Mouse (Mus musculus) forebrain, postnatal 0 days (tissue): ENCODE results near the gene Slc2a6. TPM values are rescaled to one million over a fixed set of nuclear protein-coding genes. Genes with fewer than 3 reads are reported as not detected.

Experiments
- ATAC-seq: fragments of 200-750 bp; cut with Nextera tagmentation; 2 replicates; pipeline ENCODE4 v1.8.0; 2017; ENCODE audit warnings: mild to moderate bottlenecking, moderate library complexity
- DNase-seq: peaks from one replicate; pipeline ENCODE4 v3.0.0-alpha.2; 2015
- H3K27ac ChIP-seq: fragments of 300-500 bp; sonication (generic); 2 replicates; pipeline ENCODE4 v1.5.1; 2014; ENCODE audit warnings: low read depth, mild to moderate bottlenecking, antibody characterized with exemption, low read length, moderate library complexity, mixed read lengths
- H3K27me3 ChIP-seq: fragments of 300-500 bp; sonication (generic); 2 replicates; pipeline ENCODE4 v1.6.1; 2014; ENCODE audit warnings: mild to moderate bottlenecking, low read length, mixed read lengths; ENCODE audit not compliant: insufficient read depth
- H3K36me3 ChIP-seq: fragments of 300-500 bp; sonication (generic); 2 replicates; pipeline ENCODE4 v1.6.1; 2014; ENCODE audit warnings: mild to moderate bottlenecking, moderate library complexity; ENCODE audit not compliant: insufficient read depth
- H3K4me1 ChIP-seq: fragments of 300-500 bp; sonication (generic); 2 replicates; pipeline ENCODE4 v1.6.1; 2014; ENCODE audit warnings: antibody characterized with exemption; ENCODE audit not compliant: insufficient read depth
- H3K4me2 ChIP-seq: fragments of 300-500 bp; sonication (generic); 2 replicates; pipeline ENCODE4 v1.6.1; 2014; ENCODE audit warnings: low read depth, mild to moderate bottlenecking, moderate library complexity
- H3K4me3 ChIP-seq: fragments of 300-500 bp; sonication (generic); 2 replicates; pipeline ENCODE4 v1.5.1; 2014; ENCODE audit warnings: low read depth, low read length, mixed read lengths
- H3K9ac ChIP-seq: fragments of 300-500 bp; sonication (generic); 2 replicates; pipeline ENCODE4 v1.6.1; 2014; ENCODE audit warnings: mild to moderate bottlenecking
- H3K9me3 ChIP-seq: fragments of 300-500 bp; sonication (generic); 2 replicates; pipeline ENCODE4 v1.6.1; 2016; ENCODE audit warnings: low read length
- CTCF ChIP-seq: sonication (generic); IDR thresholded peaks from 2 replicates; pipeline ENCODE4 v1.5.1; 2016; ENCODE audit warnings: antibody characterized with exemption, control low read depth, low read depth
- WGBS: fragments of 180-500 bp; shearing (Covaris S2); extraction: QIAGEN DNeasy Blood & Tissue Kit; methylation state at CpG from one replicate; pipeline ENCODE4 v1.1.7; 2014; 5-methylcytosine and 5-hydroxymethylcytosine counted together
- polyA plus RNA-seq: library from polyadenylated mRNA; unstranded; fragments of >200 nt; fragmentation: Nextera tagmentation; extraction: Ambion mirVana; gene quantifications from 2 replicates; pipeline ENCODE4 v1.2.1, GENCODE M21; 2015
- total RNA-seq: library from RNA; depleted of rRNA; stranded (reverse); fragments of >200 nt; gene quantifications from 2 replicates; pipeline ENCODE4 v1.2.3, GENCODE M21; 2014

Slc2a6 gene
- total and polyA plus RNA-seq, 2 experiments from 2014 or later, result 10.5 to 16.4 TPM

DNA sequence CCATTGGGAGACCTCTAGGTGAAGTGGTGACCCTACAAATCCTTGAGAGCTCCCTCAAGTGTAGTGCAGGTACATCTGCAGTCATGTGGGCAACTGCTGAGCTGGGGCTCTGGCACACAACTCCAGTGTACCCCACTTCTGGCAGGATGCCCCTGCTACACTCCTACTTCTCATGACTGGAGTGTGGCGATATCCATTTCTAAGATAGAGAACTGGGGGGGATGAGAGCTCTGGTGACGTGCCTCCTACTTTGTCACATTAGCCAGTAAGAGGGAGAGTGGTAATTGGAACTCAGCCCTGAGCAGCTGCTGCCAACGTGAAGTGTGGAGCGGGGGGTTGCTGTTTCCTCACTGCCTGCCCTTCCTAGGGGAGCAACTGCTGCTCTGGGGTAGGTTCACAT lies 21.5 kb downstream of the Slc2a6 start:
- WGBS, result 50% methylated on average over 4 of the region's 4 CpGs
- DNase-seq, result no peak

GRCm38 (mm10) chr2:26997993-26998392 lies 29.8 kb downstream of the Slc2a6 start:
- no peak overlapping the region for H3K4me2 ChIP-seq
- H3K27ac ChIP-seq, result no peak overlapping the region
- DNase-seq (no peak), ATAC-seq (no peak)
- no peaks in the 10 kb centered on the region for H3K27me3 ChIP-seq
- H3K4me3 ChIP-seq, result no peak overlapping the region
- no peaks in the 10 kb centered on the region for H3K4me1 ChIP-seq
- WGBS, result 98% methylated on average over 6 of the region's 7 CpGs
- H3K36me3 ChIP-seq, result no peaks in the 10 kb centered on the region
- no peak overlapping the region for H3K9ac ChIP-seq
- no peak for TF ChIP-seq CTCF
- H3K9me3 ChIP-seq, result no peaks in the 10 kb centered on the region

More for the DNA sequence above, 21.5 kb downstream of the Slc2a6 start:
- H3K36me3 ChIP-seq, result no peaks in the 10 kb centered on the region
- no peaks in the 10 kb centered on the region for H3K9me3 ChIP-seq
- H3K4me1 ChIP-seq, result peaks cover 15% of the 10 kb centered on the region
- no peaks in the 10 kb centered on the region for H3K27me3 ChIP-seq
- H3K9ac ChIP-seq, result no peak overlapping the region
- no peak for TF ChIP-seq CTCF
- H3K4me2 ChIP-seq, result no peak overlapping the region
- no peak overlapping the region for H3K4me3 ChIP-seq
- H3K27ac ChIP-seq, result no peak overlapping the region
- ATAC-seq, result no peak

DNA sequence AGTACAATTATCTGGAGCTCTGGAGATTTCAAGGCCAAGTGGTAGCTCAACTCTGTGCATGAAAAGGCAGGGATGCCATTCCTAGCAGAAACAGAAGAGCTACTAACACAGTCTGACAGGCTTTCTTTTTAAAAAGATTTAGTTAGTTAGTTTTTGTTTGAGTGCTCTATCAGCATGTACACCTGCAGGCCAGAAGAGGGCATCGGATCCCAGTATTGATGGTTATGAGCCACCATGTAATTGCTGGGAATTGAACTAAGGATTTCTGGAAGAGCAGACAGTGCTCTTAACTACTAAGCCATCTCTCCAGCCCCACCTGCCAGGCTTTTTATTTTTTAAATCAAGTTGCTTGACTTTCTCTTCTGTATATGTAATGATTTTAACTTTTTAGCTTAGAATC lies 30.3 kb downstream of the Slc2a6 start:
- H3K4me1 ChIP-seq, result no peaks in the 10 kb centered on the region
- H3K27me3 ChIP-seq, result no peaks in the 10 kb centered on the region
- no peak overlapping the region for H3K9ac ChIP-seq
- DNase-seq (no peak), ATAC-seq (no peak)
- no peak overlapping the region for H3K4me2 ChIP-seq
- 68% methylated on average over 1 of the region's 1 CpGs for WGBS
- no peak overlapping the region for H3K27ac ChIP-seq
- no peaks in the 10 kb centered on the region for H3K9me3 ChIP-seq
- no peaks in the 10 kb centered on the region for H3K36me3 ChIP-seq
- H3K4me3 ChIP-seq, result no peak overlapping the region
- TF ChIP-seq CTCF, result no peak

DNA sequence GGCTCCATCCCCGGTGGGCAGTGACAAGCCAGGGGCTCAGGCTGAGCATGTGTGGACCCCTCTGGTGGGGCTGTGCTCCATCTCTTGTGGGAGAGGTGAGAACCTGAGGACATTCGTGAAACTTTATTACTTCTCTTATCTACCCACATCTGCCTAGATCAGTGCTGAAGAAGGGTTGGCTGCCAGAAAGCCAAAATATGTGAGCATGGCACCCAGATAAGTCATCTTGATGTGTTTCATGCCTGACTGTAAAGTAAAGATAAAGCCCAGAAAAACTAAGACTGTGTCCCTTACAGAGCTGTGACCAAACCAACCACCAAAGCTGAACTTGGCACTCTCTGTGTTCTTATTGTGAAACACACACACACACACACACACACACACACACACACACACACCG lies 33.9 kb downstream of the Slc2a6 start:
- TF ChIP-seq CTCF, result no peak
- Histone ChIP-seq H3K27ac (no peak overlapping the region), H3K4me1 (no peaks in the 10 kb centered on the region), H3K27me3 (no peaks in the 10 kb centered on the region), H3K9ac (no peak overlapping the region), H3K4me3 (no peak overlapping the region), H3K4me2 (no peak overlapping the region), H3K9me3 (no peaks in the 10 kb centered on the region), H3K36me3 (no peaks in the 10 kb centered on the region)
- whole genome bisulfite sequencing, result 75% methylated on average over 3 of the region's 3 CpGs
- DNase-seq (no peak), ATAC-seq (no peak)

DNA sequence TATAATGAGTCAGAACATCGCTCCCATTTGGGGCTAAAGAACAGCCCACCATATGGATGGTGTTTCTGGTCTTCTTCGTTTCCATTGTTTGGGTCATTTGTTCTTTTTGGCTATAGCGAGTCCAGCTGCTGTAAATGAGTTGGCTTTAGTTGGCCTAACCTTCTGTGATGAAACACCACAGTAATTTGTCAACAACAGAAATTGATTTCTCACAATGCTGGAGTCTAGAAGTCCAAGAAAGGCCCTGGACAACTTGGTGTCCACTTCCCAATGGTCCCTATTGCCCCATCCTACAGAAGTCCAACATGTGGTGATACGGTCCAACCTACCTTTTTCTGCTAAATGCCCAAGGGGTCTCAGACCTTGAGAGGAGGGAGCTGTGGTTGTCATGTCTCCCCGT lies 43.2 kb downstream of the Slc2a6 start:
- WGBS, result 86% methylated on average over 5 of the region's 5 CpGs
- Histone ChIP-seq H3K4me3 (no peak overlapping the region), H3K36me3 (no peaks in the 10 kb centered on the region), H3K9me3 (no peaks in the 10 kb centered on the region), H3K4me2 (no peak overlapping the region), H3K27ac (no peak overlapping the region), H3K27me3 (no peaks in the 10 kb centered on the region), H3K4me1 (no peaks in the 10 kb centered on the region), H3K9ac (no peak overlapping the region)
- no peak for TF ChIP-seq CTCF
- no peak for ATAC-seq
- no peak for DNase-seq

DNA sequence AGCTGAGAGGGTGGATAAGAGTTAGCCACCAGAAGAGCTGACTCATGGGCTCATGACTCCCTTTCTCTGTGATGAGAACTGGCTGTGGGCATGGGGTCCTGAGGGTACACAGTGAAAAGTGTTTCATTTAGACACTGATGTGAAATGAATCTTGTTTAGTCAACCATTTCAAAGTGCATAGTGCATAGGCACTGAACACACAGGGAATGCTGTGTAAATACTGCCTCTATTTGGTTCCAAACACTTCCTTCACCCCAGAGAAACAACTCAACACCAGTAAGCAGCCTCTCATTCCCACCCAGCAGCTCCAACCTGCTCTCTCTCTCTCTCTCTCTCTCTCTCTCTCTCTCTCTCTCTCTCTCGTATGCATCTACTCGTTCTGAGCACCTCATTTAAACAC lies 43.6 kb downstream of the Slc2a6 start:
- Histone ChIP-seq H3K9me3 (no peaks in the 10 kb centered on the region), H3K4me3 (no peak overlapping the region), H3K27me3 (no peaks in the 10 kb centered on the region), H3K4me2 (no peak overlapping the region), H3K36me3 (no peaks in the 10 kb centered on the region), H3K9ac (no peak overlapping the region), H3K4me1 (no peaks in the 10 kb centered on the region), H3K27ac (no peak overlapping the region)
- ATAC-seq (no peak), DNase-seq (no peak)
- no peak for TF ChIP-seq CTCF
- 79% methylated on average over 2 of the region's 2 CpGs for WGBS

DNA sequence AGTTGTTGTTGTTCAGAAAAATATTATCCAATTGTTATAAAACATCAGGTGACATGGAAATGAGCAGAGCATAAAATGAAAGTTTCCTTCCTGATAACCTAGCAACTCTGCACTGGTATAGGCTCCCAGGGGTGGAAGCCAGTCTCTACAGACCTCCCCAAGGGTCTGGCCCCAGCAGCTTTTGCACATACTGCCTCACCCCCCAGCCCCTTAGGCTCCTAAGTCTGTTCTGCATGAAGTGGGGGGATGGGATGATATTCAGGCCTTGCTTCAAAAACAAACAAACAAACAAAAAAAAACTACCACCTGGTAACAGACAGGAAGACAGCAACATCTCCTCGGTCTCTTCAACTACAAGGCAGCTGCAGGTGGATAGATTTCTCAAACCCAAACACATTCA lies 47.4 kb downstream of the Slc2a6 start:
- no peaks in the 10 kb centered on the region for H3K4me1 ChIP-seq
- no peak overlapping the region for H3K4me3 ChIP-seq
- no peak overlapping the region for H3K4me2 ChIP-seq
- H3K27ac ChIP-seq, result no peak overlapping the region
- no peaks in the 10 kb centered on the region for H3K27me3 ChIP-seq
- no peak for TF ChIP-seq CTCF
- ATAC-seq, result no peak
- H3K9ac ChIP-seq, result no peak overlapping the region
- H3K36me3 ChIP-seq, result no peaks in the 10 kb centered on the region
- H3K9me3 ChIP-seq, result no peaks in the 10 kb centered on the region
- WGBS, result 96% methylated on average over 1 of the region's 1 CpGs
- DNase-seq, result no peak

DNA sequence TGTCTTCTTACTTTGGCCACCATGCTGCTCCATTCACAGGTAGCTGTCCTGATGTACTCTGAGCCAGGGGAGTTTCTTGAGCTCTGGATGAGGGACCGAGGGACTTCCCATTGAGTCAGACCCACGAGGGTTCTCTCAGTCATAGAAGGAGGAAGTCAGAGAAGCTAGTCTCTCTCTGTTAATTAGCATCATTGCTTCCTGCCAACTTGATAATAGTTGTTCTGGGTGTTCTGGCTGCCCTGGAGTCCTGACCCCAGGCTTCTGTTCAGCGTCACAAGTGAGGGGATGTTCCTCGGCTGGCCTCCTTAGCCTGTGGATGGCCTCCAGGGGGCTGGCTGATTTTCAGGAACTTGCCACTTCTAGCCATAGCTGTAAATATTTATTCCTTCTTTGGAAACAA lies 53.8 kb downstream of the Slc2a6 start:
- Histone ChIP-seq H3K9me3 (no peaks in the 10 kb centered on the region), H3K4me1 (no peaks in the 10 kb centered on the region), H3K4me2 (no peak overlapping the region), H3K4me3 (no peak overlapping the region), H3K27me3 (no peaks in the 10 kb centered on the region), H3K9ac (no peak overlapping the region), H3K36me3 (no peaks in the 10 kb centered on the region), H3K27ac (no peak overlapping the region)
- ATAC-seq (no peak), DNase-seq (no peak)
- WGBS, result 70% methylated on average over 4 of the region's 4 CpGs
- no peak for TF ChIP-seq CTCF
